ENCODE assay signal across 10 mouse cellular contexts in the genomic region with DNA sequence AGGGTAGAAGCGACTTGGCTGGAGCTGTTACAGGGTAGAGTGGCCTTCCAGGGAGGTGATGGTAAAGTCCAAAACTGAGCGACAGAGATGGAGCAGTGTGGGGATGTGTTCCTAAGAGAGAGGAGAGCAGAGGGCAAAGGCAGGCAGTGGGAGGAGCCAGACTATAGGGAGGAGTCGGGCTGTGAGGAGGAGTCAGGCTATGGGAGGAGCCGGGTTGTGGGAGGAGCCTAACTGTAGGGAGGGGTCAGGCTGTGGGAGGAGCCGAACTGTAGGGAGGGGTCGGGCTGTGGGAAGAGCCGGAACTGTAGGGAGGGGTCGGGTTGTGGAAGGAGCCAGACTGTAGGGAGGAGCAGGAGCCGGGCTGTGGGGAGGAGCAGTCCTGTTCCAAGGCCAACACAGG.
DNase-seq lines count a peak whose midpoint lies in the region; ATAC-seq lines count a peak whose summit lies in the region.
"Had no signal": no experiment of that assay in that cellular context is flagged by ENCODE, and none has a peak within 500 bp of the region (broad histone marks: within the 10 kb centered on the region; RNA-seq: fewer than 3 reads in every experiment).

No protein-coding gene starts in this region.

- H3K27ac ChIP-seq in lung, embryonic 15.5 days: no peak overlapping the region
- H3K27ac ChIP-seq in kidney, embryonic 15.5 days: no peak overlapping the region

- H3K4me2 ChIP-seq in lung, embryonic 15.5 days: no peak overlapping the region
- H3K4me2 ChIP-seq in kidney, embryonic 15.5 days: no peak overlapping the region
- H3K4me2 ChIP-seq: midbrain, embryonic 15.5 days had no signal

- WGBS in lung, embryonic 15.5 days: 30% methylated on average over 9 of the region's 9 CpGs
- WGBS in kidney, embryonic 15.5 days: 39% methylated on average over 9 of the region's 9 CpGs

- ATAC-seq in lung, embryonic 15.5 days (ENCODE audit: borderline replicate concordance, extremely low read depth, low FRiP score, low TSS enrichment): peak; percentile 36
- peak; percentile 30; the same call in 1 of the 2 replicates for ATAC-seq in kidney, embryonic 15.5 days (replicated peaks; ENCODE audit: low FRiP score)
- 0 out of 2 replicates have a peak, but pooled peaks have one; percentile 47 for ATAC-seq in megakaryocyte-erythroid progenitor cell, adult 5-6 weeks (replicated peaks; ENCODE audit: low FRiP score, low TSS enrichment, poor library complexity, severe bottlenecking)
- ATAC-seq: midbrain, embryonic 15.5 days had no signal

- no peaks in the 10 kb centered on the region for H3K4me1 ChIP-seq in lung, embryonic 15.5 days
- H3K4me1 ChIP-seq in kidney, embryonic 15.5 days: peaks cover 29% of the 10 kb centered on the region

- peaks cover 6% of the 10 kb centered on the region; the same call in 1 of the 2 replicates for H3K36me3 ChIP-seq in lung, embryonic 15.5 days
- peaks cover 33% of the 10 kb centered on the region for H3K36me3 ChIP-seq in kidney, embryonic 15.5 days
- H3K36me3 ChIP-seq: midbrain, embryonic 15.5 days had no signal

- no peak overlapping the region for H3K4me3 ChIP-seq in lung, embryonic 15.5 days
- no peak overlapping the region for H3K4me3 ChIP-seq in kidney, embryonic 15.5 days (replicated peaks)
- H3K4me3 ChIP-seq: midbrain, embryonic 15.5 days had no signal

- no peak for DNase-seq in lung, postnatal 25 days (ENCODE audit: low spot score)
- peak; percentile 94 for DNase-seq in ZHBTc4 (ENCODE audit: low read depth, low spot score)
- DNase-seq in right cerebral cortex, postnatal 25 days: no peak
- no peak for DNase-seq in layer of hippocampus, postnatal 25 days (ENCODE audit: extremely low spot score in 1 of 2, low spot score in 1 of 2)
- DNase-seq in adrenal gland, adult (ENCODE audit: inconsistent age in 2 of 2, low spot score in 1 of 2): no peak
- DNase-seq: gastrocnemius, postnatal 10 days had no signal

- H3K9me3 ChIP-seq in lung, embryonic 15.5 days: no peaks in the 10 kb centered on the region
- no peaks in the 10 kb centered on the region for H3K9me3 ChIP-seq in kidney, embryonic 15.5 days (replicated peaks)
- H3K9me3 ChIP-seq: midbrain, embryonic 15.5 days had no signal

- no peak overlapping the region for H3K9ac ChIP-seq in lung, embryonic 15.5 days
- no peak overlapping the region for H3K9ac ChIP-seq in kidney, embryonic 15.5 days
- H3K9ac ChIP-seq: midbrain, embryonic 15.5 days had no signal

- no peaks in the 10 kb centered on the region for H3K27me3 ChIP-seq in lung, embryonic 15.5 days
- H3K27me3 ChIP-seq in kidney, embryonic 15.5 days: no peaks in the 10 kb centered on the region
- H3K27me3 ChIP-seq: midbrain, embryonic 15.5 days had no signal
